Mouse (Mus musculus) midbrain, postnatal 0 days (tissue): ENCODE measurements around the gene Map3k13. TPM values are rescaled to one million over a fixed set of nuclear protein-coding genes. Genes with fewer than 3 reads are reported as not detected.

Experiments
- ATAC-seq: fragments of 200-750 bp; cut with Nextera tagmentation; 2 replicates; pipeline ENCODE4 v1.8.0; 2017; ENCODE audit warnings: moderate number of reproducible peaks, mild to moderate bottlenecking, moderate TSS enrichment, moderate library complexity; ENCODE audit not compliant: low FRiP score
- DNase-seq: peaks from one replicate; pipeline ENCODE4 v3.0.0-alpha.2; 2015; ENCODE audit warnings: low spot score
- H3K27ac ChIP-seq: fragments of 300-500 bp; sonication (generic); 2 replicates; pipeline ENCODE4 v1.5.1; 2014; ENCODE audit warnings: low read depth, mild to moderate bottlenecking, low read length, mixed read lengths
- H3K27me3 ChIP-seq: fragments of 300-500 bp; sonication (generic); 2 replicates; pipeline ENCODE4 v1.6.1; 2014; ENCODE audit warnings: low read length, control low read depth, mixed read lengths; ENCODE audit not compliant: insufficient read depth
- H3K36me3 ChIP-seq: fragments of 300-500 bp; sonication (generic); 2 replicates; pipeline ENCODE4 v1.6.1; 2014; ENCODE audit warnings: low read length, control low read depth, mixed read lengths; ENCODE audit not compliant: insufficient read depth
- H3K4me1 ChIP-seq: fragments of 300-500 bp; sonication (generic); 2 replicates; pipeline ENCODE4 v1.6.1; 2014; ENCODE audit warnings: mild to moderate bottlenecking, control low read depth, antibody characterized with exemption, low read length, mixed read lengths; ENCODE audit not compliant: insufficient read depth
- H3K4me2 ChIP-seq: fragments of 300-500 bp; sonication (generic); 2 replicates; pipeline ENCODE4 v1.6.1; 2014; ENCODE audit warnings: low read depth, mild to moderate bottlenecking, low read length, mixed read lengths; ENCODE audit not compliant: poor library complexity, severe bottlenecking
- H3K4me3 ChIP-seq: fragments of 300-500 bp; sonication (generic); 2 replicates; pipeline ENCODE4 v1.5.1; 2014; ENCODE audit warnings: low read depth, mild to moderate bottlenecking, low read length, moderate library complexity
- H3K9ac ChIP-seq: fragments of 300-500 bp; sonication (generic); replicated peaks from 2 replicates; pipeline ENCODE4 v1.6.1; 2014; ENCODE audit warnings: mild to moderate bottlenecking, low read length, moderate library complexity, mixed read lengths; ENCODE audit not compliant: poor library complexity, severe bottlenecking
- H3K9me3 ChIP-seq: fragments of 300-500 bp; sonication (generic); 2 replicates; pipeline ENCODE4 v1.6.1; 2016; ENCODE audit warnings: low read length, control low read depth
- CTCF ChIP-seq: IDR thresholded peaks from 2 replicates; pipeline ENCODE4 v1.5.1; 2016; ENCODE audit warnings: antibody characterized with exemption, mild to moderate bottlenecking
- WGBS: fragments of 180-500 bp; shearing (Covaris S2); extraction: QIAGEN DNeasy Blood & Tissue Kit; methylation state at CpG from one replicate; pipeline ENCODE4 v1.1.7; 2014; 5-methylcytosine and 5-hydroxymethylcytosine counted together
- polyA plus RNA-seq: library from polyadenylated mRNA; unstranded; fragments of >200 nt; fragmentation: Nextera tagmentation; extraction: Ambion mirVana; gene quantifications from 2 replicates; pipeline ENCODE4 v1.2.1, GENCODE M21; 2015
- total RNA-seq: library from RNA; depleted of rRNA; stranded (reverse); fragments of >200 nt; gene quantifications from 2 replicates; pipeline ENCODE4 v1.2.3, GENCODE M21; 2014

The Map3k13 gene
- total and polyA plus RNA-seq, 2 experiments from 2014 or later = 4.0 to 12.1 TPM

DNA sequence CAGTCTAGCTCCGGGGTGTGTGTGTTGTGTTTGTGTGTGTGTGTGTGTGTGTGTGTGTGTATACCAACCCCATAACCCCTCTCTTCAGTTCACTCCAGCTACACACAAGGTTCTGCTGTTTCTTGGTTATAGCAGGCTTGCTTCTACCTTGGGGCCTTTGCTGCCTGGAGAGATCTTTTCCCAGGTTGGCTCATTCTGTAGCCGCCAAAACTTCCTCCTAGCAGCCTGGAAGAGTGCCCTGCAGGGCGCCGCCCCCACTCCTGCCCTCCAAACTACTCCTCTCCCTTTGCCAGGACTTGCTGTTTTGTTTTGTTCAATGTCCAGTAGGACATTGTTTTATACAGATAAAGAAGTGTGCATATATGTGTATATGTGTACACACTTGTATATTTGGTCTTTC, 33.4 kb downstream of the Map3k13 start:
- H3K4me2 ChIP-seq = no peak overlapping the region
- H3K9me3 ChIP-seq = no peaks in the 10 kb centered on the region
- DNase-seq (no peak), ATAC-seq (no peak)
- TF ChIP-seq CTCF = no peak
- H3K27me3 ChIP-seq = no peaks in the 10 kb centered on the region
- H3K4me1 ChIP-seq = no peaks in the 10 kb centered on the region
- no peak overlapping the region for H3K9ac ChIP-seq
- no peak overlapping the region for H3K4me3 ChIP-seq
- WGBS = 74% methylated on average over 4 of the region's 4 CpGs
- H3K36me3 ChIP-seq = no peaks in the 10 kb centered on the region
- H3K27ac ChIP-seq = no peak overlapping the region

DNA sequence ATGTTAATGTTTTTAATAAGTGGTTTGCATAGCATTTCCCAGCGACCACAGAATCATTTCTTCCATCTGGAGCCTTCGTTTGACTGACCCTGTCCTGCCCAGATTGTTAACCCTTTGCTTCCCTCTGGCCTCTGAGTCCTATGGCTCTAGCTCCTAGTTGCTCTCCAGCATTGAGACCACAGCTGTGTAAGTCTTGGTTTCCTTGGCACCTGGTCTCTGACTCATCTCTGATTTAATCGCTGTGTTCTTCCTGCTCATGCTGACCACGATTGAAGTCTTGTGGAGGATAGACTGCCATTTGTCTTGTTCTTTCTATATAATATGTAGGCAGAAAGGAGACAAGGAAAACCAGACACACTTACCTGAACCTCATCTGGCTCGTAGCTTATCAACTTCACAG, 35.6 kb downstream of the Map3k13 start:
- WGBS = 41% methylated on average over 5 of the region's 5 CpGs
- Histone ChIP-seq H3K27ac (no peak overlapping the region), H3K4me3 (no peak overlapping the region), H3K4me1 (no peaks in the 10 kb centered on the region), H3K4me2 (no peak overlapping the region), H3K27me3 (no peaks in the 10 kb centered on the region), H3K9me3 (no peaks in the 10 kb centered on the region), H3K9ac (no peak overlapping the region), H3K36me3 (no peaks in the 10 kb centered on the region)
- no peak for ATAC-seq
- no peak for DNase-seq
- TF ChIP-seq CTCF = no peak

DNA sequence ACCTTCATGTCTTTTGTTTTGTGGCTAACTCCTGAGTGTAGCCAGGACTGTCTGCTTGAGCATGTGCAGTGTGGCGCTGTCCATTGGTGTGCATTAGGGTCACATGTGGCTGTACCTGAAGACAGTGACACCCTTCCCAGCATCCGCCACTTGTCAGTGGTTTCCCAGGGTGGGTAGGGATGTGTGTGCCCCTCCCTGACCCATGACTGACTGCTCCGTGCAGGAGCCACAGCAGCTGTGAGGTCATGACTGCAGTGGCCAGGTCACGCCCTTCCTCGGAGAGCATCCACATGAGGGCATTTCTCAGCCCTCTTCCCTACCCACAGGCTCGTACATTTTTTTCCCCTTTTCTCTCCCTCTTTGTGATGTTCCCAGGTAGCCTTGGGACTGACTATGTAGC, 36.6 kb downstream of the Map3k13 start:
- ATAC-seq (no peak), DNase-seq (no peak)
- H3K27me3 ChIP-seq = no peaks in the 10 kb centered on the region
- H3K4me2 ChIP-seq = no peak overlapping the region
- no peak overlapping the region for H3K4me3 ChIP-seq
- H3K9me3 ChIP-seq = no peaks in the 10 kb centered on the region
- TF ChIP-seq CTCF = no peak
- no peak overlapping the region for H3K27ac ChIP-seq
- WGBS = 69% methylated on average over 6 of the region's 6 CpGs
- H3K36me3 ChIP-seq = no peaks in the 10 kb centered on the region
- H3K4me1 ChIP-seq = no peaks in the 10 kb centered on the region
- H3K9ac ChIP-seq = no peak overlapping the region

DNA sequence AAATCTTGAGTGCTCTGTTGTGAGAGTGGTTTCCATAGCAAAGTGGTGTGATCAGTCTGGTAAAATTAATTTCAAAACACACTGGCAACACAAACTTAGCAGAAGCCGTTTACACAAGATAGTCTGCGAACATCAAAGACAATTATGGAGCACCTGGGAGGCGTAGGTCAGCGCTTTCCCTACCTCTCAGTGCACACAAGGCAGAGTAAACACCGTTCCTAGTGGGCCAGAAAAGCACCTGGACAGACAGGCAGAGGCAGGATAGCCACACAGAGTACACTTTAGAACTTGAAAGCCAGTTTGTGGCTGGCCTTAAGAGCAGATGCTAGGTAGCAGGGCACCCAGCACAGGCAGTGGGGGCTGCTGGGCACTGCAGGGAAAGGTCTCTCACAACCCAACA, 37.6 kb downstream of the Map3k13 start:
- Histone ChIP-seq H3K27ac (no peak overlapping the region), H3K4me3 (no peak overlapping the region), H3K9me3 (no peaks in the 10 kb centered on the region), H3K4me2 (no peak overlapping the region), H3K4me1 (no peaks in the 10 kb centered on the region), H3K9ac (no peak overlapping the region), H3K27me3 (no peaks in the 10 kb centered on the region), H3K36me3 (no peaks in the 10 kb centered on the region)
- TF ChIP-seq CTCF = no peak
- DNase-seq = no peak
- no peak for ATAC-seq
- WGBS = 80% methylated on average over 5 of the region's 5 CpGs

- ATAC-seq (no peak), DNase-seq (no peak)
- Histone ChIP-seq H3K9me3 (no peaks in the 10 kb centered on the region), H3K27ac (no peak overlapping the region), H3K4me2 (no peak overlapping the region), H3K9ac (no peak overlapping the region), H3K4me3 (no peak overlapping the region), H3K36me3 (no peaks in the 10 kb centered on the region), H3K4me1 (no peaks in the 10 kb centered on the region), H3K27me3 (no peaks in the 10 kb centered on the region)
- TF ChIP-seq CTCF = peak; percentile 36
- 79% methylated on average over 1 of the region's 1 CpGs for whole genome bisulfite sequencing
Observed at GRCm38 (mm10) chr16:21833469-21833868, 39.3 kb downstream of the Map3k13 start.

DNA sequence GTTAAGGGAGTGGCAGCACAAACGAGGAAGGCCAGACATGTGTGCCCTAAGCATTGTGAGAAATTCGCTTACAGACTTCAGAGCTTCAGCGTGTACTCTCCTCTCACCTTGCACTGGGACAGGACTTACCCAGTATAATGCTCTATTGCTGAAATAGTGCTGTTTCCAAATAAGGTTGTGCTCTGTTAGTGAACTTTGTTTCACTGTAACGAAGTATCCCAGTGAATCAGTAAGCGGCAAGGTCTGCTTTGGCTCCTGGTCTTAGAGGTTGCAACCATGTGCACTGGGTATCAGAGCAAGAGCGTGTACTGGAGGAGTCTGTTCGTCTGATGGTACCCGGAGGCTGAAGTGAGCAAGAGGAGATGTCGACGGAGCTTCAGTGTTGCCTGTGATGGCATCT, 39.8 kb downstream of the Map3k13 start:
- Histone ChIP-seq H3K27ac (no peak overlapping the region), H3K4me2 (no peak overlapping the region), H3K27me3 (no peaks in the 10 kb centered on the region), H3K36me3 (no peaks in the 10 kb centered on the region), H3K9ac (no peak overlapping the region), H3K9me3 (no peaks in the 10 kb centered on the region), H3K4me3 (no peak overlapping the region), H3K4me1 (no peaks in the 10 kb centered on the region)
- 66% methylated on average over 10 of the region's 10 CpGs for WGBS
- no peak for ATAC-seq
- DNase-seq = no peak
- no peak for TF ChIP-seq CTCF
